Mouse (Mus musculus): ENCODE data around the gene Adcyap1.

The Adcyap1 gene

DNA sequence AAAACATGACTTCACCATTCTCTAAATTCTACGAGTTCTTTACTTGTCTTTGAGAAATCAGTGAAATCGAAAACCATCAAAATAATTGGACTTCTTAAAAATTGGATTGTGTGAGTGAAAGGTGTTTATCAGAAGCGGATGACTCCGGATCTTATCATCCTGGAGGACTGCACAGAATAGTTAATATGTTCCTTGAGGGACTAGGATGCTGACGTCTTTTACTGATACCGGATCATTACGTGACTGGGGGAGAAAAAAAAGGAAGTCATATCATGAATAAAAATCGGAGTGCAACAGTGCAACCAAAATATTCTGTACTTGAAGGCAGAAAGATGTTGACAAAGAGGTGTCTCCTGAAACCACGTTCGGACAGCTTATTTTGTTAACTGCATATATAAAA lies at the start of gene Adcyap1:
Adcyap1 (plus strand) TSS at position 301 of the 400 bp plus-strand sequence.
- in situ Hi-C loops (cut with MboI, MseI), result no loop called here

DNA sequence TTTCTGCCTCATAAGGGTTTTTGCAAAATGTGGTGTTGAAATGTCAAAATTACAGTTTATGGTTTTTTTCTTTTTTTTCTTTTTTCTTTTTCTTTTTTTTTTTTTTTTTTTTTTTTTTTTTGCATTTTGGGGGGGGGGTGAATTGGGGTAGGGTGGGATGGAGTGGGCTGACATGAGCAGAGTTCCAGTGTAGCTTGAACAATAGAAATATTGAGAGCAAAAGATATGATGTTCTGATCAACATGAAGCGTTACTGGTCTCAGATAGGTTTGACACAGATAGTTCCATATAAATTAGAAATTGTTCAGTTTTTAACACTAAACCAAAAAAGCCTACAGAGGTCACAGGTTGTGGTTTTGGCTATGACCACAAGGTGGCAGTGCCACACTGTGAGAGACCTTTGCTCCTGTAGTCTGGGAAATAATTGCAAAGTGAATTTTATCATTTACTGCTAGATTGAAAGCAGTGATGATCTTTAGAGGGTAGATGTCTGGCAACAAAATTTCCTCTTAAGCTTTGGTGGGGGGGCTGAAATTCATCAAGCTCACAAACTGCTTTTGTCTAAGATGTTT lies 40.5 kb upstream of the Adcyap1 start:
- in situ Hi-C loops (cut with MboI, MseI), result no loop called here

DNA sequence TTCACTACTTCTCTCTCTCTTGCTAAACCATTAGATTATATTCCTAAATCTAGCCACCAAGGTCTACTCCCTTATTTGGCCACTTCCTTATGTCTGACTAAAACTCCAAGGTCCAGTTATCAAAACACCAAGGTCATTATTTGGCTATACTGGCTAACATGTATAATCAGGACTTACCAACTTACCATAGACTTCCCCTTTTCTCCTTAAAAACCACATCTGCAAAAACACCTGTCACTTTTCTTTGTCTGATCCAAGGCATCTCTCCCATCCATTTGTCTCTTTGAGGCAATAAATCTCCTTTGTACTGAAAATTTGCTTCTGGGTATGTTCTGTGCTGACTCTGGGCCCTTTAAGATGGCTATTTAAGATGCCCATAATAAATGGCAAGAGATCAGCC lies 29.2 kb upstream of the Adcyap1 start:
- in situ Hi-C loops (cut with MboI, MseI), result no loop called here

DNA sequence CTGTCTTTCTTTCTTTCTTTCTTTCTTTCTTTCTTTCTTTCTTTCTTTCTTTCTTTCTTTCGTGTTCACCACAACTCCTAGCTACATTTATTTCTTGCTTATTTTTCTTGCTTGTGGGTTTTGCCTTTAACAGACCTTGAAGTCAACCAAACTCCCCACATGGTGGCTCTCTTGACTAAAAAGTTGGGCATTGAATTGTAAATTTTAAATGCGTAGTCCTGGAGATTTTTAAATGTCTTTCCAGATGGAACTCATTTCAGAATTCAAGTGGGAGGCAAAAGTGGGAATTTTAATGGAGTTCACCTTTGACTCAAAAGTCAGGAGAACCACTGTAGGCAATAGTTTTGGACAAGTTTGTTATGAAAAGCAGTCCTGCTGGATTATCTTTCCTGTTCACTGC lies 2.0 kb upstream of the Adcyap1 start:
- in situ Hi-C loops (cut with MboI, MseI), result no loop called here

DNA sequence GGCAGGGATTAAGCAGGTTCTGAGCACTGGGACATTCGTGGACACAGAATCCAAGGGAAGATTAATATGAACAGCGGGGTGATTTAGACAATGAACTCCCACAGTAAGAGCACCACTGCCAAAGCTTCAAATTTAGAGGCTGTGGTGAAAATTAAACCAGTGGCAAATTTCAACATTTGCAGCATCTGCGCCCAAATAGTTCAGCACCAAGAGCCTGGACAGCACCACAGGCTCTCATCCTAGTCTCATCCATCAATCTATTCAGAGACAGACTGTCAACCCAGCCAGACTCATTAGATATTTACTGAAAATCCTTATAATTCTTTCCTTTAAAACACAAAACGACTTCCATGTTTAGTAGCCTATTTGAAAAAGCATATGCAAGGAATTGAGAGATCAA lies 604 bp upstream of the Adcyap1 start:
- in situ Hi-C loops (cut with MboI, MseI), result no loop called here

DNA sequence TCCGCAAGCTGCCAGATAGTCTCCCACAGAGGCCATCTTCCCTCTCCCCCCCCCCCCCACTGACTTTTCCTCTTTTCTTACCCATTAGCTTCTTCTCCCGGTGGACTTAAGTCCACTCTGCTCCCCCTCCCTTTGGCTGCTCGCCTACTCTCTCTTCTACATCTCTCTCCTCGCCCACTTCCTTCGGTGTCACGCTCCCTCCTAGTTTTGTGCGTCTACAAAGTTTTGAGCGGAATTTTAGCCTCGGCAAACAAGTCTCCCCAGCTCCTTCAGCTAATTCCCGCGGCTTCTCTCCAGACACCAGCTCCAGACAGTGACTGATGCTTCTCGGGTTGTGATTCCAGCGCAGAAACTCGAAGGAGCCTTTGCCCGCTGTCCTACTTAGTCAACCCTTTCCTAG lies 401 bp downstream of the Adcyap1 start:
- in situ Hi-C loops (cut with MboI, MseI), result no loop called here

DNA sequence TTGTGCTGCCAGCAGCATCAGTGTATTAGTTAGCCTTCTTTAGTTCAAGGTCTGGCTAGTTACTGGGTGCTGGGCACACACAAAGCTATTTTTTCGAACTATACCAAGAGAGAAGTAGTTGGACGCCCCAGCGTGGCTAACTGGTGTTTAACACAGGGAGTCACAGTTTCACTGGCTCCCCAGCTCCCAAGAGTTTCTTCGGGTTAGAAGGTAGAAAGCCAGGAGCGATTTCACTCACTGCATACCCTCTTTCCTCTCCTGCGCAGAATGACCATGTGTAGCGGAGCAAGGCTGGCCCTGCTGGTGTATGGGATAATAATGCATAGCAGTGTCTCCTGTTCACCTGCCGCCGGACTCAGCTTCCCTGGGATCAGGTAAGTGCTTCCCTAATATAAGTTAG lies 930 bp downstream of the Adcyap1 start:
- in situ Hi-C loops (cut with MboI, MseI), result no loop called here

DNA sequence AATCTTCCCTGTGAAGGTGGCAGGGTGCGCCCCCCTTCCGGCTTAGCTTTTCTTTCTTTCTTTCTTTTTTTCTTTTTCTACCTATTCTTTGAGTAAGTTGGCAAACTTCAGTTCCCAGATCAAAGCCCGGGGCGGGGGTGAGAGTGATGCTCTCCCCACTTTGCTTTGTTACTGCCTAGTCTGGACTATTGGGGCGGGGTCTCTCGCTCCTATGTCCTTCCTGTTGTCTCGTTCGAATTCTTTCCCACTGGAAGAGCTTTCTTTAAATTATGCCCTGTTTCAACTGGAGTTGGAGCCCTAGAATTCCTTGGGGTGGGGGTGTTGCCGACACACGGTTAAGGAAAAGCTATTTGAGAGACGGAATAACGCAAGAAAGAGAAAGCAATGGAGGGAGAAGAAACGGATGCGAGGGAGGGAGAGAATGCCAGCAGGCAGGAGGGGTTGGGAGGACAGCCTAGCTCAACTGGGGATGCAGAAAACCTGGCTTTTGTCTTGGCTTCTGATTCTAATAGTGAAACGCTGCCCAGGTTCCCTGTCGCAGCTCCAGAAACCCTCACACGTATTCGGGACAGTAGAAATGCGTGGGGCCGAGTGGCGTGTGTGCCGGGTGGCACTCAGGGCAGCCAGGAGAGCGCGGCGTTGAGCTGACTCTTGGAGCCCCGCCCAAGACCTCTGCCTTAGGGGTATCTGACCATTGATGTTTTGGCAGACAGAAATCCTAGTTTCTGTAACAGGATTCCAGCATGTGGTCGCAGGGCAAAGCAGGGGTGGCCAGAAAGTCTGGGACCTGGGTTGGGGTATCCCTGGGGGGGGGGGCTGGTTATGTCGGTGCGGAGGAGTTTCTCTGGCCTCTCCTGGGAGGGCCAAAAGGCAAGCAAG lies 1.8 kb downstream of the Adcyap1 start:
- in situ Hi-C loops (cut with MboI, MseI), result no loop called here

DNA sequence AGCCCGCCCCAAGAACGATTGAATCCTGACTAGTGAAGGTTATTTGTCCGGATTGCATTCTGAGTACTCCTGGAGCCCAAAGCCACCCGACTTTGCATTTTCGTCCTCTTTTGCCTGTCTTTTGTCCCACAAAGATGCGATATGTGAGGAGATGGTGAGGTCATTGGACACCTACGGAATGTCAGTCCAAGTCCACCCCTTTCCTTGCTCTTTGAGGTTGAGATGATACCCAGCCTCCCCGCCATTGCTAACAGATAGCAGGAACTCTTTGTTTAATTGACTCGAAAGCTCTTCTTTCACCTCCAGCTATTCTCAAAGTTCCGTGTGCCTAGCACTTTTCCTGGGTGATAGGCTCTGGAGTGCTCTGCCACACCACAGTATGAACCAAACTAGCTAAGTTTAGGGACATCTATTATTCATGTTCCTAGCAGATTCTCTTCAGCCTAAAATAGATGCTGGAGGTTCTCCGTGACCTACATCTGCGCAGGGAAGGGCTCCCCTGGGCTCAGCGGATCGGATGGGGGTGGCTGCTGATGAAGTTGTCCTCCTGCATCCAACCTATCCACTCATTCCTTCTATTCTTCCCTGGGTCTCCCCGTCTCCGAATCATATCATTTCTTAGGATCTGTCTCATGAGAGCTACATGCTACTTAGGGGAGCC lies 2.6 kb downstream of the Adcyap1 start:
- in situ Hi-C loops (cut with MboI, MseI), result no loop called here

DNA sequence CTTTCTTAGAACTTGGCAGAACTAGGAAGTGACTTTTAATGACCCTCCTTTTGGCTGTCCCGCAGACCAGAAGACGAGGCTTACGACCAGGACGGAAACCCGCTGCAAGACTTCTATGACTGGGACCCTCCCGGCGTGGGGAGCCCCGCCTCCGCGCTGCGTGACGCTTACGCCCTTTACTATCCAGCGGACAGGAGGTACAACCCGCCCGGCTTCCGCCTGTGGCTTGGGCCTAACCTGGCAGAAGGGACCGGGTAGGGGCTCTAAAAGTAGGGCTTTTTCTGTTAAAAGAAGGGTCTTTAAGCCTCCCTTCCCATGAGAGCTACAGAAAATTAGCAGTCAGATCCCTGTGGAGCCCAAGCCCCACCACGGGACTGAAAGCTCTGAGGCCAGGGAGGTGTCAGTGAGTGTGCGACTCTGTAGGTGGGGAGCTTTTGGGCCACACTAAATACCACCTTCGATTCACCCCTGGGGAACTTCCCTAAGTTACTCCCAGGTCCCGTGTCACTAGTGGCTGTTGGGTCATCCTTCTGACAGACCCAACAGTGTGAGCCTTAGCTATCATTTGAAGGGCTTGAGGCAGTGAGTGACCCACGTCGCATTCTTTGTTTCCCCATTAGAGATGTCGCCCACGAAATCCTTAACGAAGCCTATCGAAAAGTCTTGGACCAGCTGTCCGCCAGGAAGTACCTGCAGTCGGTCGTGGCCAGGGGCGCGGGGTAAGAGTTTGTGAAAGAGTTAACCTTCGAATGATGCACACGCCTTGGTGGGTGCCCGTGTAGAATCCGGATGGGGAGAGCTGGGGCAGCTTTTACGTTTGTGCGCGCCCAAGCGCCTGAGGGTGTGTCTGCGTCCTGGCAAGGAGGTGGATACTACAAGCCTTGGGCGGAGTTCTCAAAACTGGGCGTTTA lies 3.6 kb downstream of the Adcyap1 start:
- in situ Hi-C loops (cut with MboI, MseI), result no loop called here

DNA sequence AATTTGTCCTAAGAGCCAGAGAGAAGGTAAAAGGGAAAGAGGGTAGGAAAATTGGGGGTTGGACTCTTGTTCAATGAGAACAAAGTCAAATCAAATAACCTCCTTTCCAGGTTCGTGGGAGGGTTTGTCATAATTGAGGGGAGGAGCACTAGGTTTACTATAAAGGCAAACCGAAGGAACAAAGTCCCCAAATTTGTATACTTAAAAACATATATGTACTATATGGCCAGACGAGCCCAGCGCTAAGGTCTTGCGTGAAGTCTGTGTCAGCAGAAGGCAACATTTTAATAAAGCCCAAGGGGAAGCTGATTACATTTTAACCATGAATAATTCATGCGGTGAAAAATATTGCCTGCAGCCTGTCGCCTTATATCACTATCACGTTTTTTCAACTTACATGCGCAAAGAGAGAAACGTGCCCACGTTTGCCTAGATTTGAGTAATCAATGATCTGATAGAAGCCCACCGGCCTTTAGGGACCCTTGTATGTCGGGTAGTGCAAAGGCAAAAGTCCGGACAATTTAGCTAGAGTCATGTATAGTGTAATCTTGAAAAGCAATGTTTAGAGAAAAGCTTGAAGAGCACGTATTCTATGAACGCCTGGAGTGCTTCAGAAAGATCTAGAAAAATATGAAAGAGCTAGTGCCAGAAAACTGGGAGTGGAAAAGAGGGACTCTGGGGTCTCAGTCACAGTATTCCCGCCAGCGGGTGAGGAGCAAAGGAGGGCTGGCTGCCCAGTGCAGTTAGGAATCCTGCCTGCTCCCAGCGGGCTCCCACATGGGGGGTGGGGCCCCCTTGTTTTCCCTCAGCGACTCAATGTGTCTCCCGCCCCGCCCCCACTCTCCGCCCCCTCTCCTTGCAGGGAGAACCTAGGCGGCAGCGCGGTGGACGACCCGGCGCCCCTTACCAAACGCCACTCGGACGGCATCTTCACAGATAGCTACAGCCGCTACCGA lies 4.5 kb downstream of the Adcyap1 start:
- in situ Hi-C loops (cut with MboI, MseI), result no loop called here

DNA sequence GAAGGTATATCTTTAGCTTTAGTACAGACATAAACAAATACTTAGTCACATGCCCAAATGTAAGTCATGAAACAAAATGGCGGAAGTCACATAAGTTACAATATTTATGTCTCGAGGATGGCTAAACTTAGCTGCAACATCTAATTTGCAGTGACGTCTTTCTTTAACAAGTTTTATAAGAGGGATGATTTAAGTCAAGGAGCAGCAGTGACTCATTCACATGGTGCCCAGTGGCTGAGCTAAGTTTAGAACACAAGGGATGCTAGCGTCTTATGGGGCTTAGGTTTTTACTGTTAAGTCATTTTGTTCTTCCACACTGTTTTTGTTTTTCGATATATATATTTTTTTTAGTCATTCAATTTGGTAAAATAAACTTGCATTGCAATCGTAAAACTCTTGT lies 19.0 kb downstream of the Adcyap1 start:
- in situ Hi-C loops (cut with MboI, MseI), result no loop called here

DNA sequence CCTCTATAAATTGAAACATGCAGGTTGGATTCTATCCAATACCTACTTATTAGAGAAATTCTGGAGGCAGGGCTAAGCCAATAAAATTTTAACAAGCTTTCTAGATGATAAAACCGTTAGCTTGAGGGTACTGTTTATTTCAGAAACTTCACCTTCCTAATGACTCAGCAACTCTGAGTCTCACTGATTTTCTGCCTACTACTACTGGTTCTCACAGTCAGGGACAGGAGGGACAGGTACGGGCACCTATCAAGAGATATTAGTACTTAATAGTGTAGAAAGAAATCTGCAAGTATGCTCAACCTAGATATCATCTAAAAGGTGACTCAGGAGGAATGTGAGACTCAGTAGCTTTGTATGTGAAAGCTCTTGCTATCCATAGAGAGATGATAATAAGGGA lies 19.8 kb downstream of the Adcyap1 start:
- in situ Hi-C loops (cut with MboI, MseI), result no loop called here

DNA sequence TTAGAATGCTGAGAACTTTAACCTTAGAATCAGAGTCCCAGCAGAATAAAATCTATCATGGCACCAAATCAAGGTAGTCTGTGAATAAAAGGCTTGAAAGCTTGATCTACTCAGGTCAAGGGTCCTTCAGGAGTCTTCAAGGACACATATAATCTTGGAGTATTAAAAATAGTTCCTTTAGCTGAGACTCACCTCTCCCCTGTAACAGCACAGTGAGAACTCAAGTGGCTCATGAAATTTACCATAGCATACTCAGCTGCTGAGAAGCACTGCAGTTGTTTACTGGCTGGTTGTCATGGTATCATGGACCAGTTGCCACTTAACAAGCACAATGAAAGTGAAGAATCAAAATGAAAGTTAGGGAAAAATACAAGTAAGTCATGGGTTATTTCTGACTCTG lies 38.5 kb downstream of the Adcyap1 start:
- in situ Hi-C loops (cut with MboI, MseI), result no loop called here

Measured in T-helper 1 cell (primary cell).